Mouse (Mus musculus): Measurements from ENCODE around the gene Rinl.

Gene Rinl

DNA sequence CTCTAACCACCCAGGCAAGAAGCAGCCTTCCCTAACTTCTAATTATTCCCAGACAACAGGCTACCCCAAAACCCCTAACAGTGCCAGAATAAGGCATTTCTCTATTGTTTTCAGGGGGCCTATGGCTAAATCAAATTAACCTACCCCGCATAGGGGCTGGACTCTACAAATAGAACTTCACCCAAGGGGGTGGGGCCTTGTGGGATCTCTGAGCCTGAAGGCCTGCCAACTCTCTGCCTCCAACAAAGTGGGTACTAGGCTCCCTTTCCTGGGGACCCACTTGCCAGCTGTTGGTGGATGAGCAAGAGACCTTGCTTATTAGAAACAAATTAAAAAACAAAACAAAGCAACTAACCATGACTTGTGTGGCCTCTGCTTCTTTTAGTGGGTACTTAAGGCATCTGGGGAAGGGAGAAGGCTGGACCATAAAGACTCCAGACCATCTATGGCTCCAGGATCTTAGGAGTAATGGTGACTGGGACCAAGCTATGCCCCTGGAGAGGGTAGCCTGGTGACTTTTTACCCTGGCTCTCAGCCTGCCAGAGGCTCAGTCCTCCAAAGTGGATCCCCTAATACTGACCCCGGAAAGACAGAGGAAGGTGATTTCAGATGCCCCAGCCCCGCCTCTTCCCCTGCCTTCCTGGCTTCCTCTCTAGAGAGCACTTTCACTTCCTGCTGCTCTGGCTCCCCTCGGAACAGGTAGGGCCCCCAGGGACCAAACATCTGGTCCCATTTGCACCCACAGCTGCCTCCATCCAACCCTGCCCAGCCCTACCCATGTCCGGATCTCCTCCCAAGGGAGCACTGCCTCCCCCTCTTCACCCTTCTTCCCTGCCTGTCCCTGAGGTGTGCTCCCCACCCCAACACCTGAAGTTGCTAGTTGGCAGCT is at the start of gene Rinl:
Gene Rinl, plus strand, starts transcription at position 663 of the 889 bp plus-strand sequence.
- no peak for DNase-seq (ENCODE audit: low spot score)

DNA sequence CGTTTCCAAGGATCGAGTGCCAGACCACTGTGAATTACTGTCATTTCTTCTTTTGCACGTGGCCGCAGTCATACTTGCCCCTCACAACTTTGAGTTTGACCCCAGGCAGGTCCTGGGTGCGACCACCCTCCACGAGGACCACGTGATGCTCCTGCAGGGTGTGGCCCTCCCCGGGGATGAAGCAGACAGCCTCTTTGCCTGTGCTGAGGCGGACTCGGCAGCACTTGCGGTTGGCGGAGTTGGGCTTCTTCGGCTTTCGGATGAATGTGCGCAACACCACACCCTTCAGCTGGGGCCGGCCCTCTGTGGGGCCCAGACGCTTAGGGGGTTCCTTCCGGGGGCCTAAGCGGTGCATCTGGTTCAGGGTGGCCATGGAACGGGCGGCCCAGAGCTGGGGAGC is 48.9 kb upstream of the Rinl start:
- DNase-seq (ENCODE audit: low spot score), result no peak

- DNase-seq (ENCODE audit: low spot score), result no peak
Measured at GRCm38 (mm10) chr7:28740949-28741348, 47.8 kb upstream of the Rinl start.

- DNase-seq (ENCODE audit: low spot score), result no peak
Measured at GRCm38 (mm10) chr7:28741368-28741708, 47.4 kb upstream of the Rinl start.

GRCm38 (mm10) chr7:28741709-28742438 is 46.9 kb upstream of the Rinl start, which contains the start of the genes Mrps12 and Sars2:
Gene Mrps12 (minus strand): TSS chr7:28741820.
Gene Sars2 (plus strand): TSS chr7:28741992.
- peak; percentile 93 for DNase-seq (ENCODE audit: low spot score)

GRCm38 (mm10) chr7:28749935-28750334 is 38.8 kb upstream of the Rinl start:
- no peak for DNase-seq (ENCODE audit: low spot score)

DNA sequence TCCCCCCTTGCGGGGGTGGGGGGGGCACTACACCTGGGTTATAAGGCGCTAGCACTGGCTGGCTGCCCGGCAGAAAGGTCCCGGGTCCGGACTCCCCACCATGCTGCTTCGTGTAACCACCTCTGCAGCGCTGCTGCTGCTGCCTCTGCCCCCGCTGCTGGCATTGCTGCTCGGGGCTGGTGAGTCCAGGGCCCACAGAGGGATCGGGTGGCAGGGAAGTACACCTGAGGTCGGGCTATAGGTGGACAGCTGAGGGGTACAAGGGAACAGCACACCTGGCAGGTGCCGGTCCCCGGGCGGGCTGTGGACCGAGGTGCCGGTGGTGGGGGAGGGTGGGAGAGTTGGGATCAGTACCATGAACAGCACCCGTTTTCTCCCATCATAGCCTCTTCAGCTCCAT is 32.7 kb upstream of the Rinl start, which contains the start of gene Ccer2:
Gene Ccer2, plus strand, starts transcription at position 96 of the 400 bp plus-strand sequence.
- DNase-seq (ENCODE audit: low spot score), result no peak

DNA sequence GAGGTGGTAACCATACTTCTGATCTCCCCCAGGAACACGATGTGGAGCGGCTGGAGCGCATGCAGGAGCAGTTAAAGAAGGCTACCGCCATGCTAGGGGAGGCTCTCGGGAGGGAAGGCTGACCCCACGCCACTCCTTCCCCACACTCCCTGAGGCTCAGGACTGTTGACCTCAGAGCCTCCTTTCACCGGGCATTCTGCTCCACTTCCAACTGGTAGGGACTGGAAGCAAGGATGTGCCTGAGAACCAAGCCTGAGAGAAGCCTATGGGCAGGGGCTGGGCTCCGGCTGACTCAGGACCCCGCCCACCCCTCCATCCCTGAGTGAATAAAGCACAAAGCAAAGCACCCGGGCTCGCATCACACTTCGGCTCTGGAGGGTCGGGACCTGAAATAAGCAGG is 30.1 kb upstream of the Rinl start:
- DNase-seq (ENCODE audit: low spot score), result no peak

- no peak for DNase-seq (ENCODE audit: low spot score)
Measured at GRCm38 (mm10) chr7:28761907-28762306, 26.9 kb upstream of the Rinl start.

DNA sequence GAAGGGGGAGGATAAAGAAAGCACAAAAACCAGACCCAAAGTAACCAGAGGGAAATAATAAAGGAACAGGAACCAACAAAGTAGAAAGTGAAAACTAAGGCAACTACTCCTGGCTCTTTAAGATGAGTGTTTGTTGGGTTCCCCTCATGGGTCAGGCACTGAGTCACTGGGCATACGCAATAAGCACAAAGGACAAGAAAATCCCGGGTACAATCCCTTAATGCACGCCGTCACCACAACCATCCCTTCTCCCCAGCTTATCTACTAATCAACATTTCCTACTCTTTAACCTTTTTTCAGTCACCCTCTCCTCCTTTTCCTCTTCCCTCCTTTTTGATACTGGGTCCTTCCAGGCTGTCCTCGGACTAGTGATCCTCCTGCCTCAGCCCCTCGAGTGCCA is 23.6 kb upstream of the Rinl start:
- no peak for DNase-seq (ENCODE audit: low spot score)

- DNase-seq (ENCODE audit: low spot score), result peak; percentile 97
Measured at GRCm38 (mm10) chr7:28766173-28766879, 22.4 kb upstream of the Rinl start, which contains the start of gene Sirt2. Gene Sirt2 (plus strand): TSS chr7:28766735.

DNA sequence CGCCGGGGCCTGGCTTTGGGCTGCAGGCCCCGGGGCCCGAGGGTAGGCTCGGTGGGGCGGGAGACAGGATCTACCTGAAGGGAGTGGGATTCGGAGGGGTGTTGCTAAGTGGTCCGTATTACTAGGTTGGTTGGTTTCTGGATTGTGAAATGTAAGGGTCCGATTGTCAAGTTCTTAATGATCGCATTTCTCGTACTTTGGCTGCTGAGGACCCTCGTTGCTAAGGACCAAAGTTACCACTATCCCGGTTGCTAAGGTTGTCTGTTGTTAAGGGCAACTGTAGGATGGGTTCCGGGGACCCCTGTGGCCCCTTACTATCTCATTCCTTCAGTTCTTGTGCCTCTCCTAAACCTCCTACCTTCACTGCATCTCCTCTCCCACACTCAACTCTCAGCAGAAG is 21.9 kb upstream of the Rinl start:
- DNase-seq (ENCODE audit: low spot score), result no peak

DNA sequence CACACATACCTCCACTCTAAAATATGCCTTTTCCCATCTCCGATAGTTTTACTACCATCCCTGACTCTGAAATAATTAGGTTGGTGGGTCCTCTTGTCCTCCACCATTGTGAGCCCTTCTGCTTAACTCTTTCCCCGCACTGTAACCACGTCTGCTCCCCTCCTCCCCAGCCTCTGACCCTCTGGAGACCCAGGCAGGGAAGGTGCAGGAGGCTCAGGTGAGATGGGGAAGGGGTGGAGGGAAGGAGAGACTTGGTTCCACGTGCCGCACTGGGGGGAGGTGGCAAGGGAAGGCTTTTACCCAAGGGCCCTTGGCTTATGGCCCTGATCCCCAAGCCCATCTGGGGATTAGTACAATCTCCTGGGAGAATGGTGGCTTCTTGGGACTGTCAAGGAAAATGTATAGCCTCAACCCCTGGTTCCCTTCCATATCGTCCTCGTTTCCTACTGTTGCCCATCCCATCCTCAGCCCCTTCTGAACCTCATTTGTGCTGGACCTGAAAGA is 21.3 kb upstream of the Rinl start, which contains the start of gene Nfkbib:
Gene Nfkbib, minus strand, starts transcription at position 51 of the 504 bp plus-strand sequence.
- DNase-seq (ENCODE audit: low spot score), result no peak

GRCm38 (mm10) chr7:28769414-28769958 is 19.3 kb upstream of the Rinl start:
- DNase-seq (ENCODE audit: low spot score), result no peak

DNA sequence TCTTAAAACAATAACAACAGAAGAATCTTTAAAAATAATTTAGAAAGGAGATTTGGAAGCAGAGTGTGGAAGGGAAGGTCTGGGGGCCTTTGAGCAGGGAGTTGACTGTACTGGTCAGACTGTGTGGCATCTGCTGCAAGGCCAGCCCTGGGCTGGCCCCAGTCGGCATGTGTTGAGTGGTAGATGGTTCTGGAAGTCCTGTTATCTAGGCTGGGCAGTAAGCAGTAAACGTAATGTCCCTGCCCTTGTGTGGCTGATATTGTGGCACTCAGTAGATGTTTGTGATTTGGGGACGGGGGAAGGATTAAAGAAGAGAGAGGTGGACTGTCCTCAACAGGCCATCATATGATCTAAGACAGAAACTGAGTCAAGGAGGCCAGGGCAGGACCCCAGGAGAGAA is 18.5 kb upstream of the Rinl start:
- no peak for DNase-seq (ENCODE audit: low spot score)

DNA sequence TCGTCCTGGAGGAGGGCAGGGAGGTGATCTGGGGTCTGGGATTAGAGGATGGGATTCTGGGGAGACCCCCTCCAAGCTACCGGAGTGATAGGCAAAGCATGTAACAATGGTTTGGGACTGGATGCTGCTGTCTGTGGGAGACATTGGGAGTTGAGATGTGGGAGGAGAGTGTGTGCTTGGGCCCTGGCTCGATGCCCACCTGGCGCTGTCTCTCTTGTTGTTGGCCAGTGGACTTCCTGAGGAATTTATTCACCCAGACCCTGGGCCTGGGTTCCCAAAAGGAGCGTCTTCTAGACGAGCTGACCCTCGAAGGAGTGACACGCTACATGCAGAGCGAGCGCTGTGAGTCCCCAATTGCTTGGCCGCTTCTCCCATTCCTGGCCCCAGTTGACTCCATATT is 16.9 kb upstream of the Rinl start:
- no peak for DNase-seq (ENCODE audit: low spot score)

GRCm38 (mm10) chr7:28773163-28773562 is 15.6 kb upstream of the Rinl start:
- no peak for DNase-seq (ENCODE audit: low spot score)

DNA sequence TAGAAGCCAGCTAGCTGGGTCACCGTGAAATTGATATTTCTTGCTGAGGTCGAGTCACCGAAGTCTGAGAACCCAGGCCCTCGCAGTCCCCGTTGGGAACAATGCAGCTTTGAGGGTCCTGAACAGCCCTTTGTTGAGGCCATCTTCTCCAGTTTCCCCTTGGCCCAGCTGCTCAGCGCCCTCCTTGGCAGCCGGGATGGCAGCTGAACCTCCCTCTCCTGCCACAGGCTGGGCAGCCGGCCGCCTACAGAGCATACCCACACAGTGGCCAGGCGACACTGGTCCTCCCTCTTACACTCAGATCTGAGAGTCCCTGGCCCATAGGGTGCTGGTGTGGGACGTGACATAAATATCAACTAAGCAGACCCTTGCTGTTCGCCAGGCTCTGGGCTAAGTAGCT is 14.6 kb upstream of the Rinl start:
- no peak for DNase-seq (ENCODE audit: low spot score)

DNA sequence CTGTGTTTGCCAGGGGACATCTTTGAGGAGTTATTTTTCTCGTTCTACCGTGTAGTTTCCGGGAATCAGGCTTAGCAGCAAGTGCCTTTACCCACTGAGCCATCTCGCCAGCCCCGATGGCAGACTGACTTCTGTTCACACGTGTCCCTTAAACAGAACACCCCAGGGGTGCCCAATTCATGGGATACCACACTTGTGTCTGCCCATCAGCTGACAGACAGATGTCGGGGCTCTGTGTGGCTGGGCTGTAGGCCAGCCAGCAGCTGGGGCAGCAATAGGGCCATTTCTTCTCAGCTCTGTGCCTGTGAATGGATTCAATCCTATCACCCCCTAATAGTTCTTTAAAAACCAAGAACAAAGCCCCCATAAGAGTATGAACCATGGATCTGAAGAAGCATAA is 13.6 kb upstream of the Rinl start:
- no peak for DNase-seq (ENCODE audit: low spot score)

GRCm38 (mm10) chr7:28778825-28779224 is 9.9 kb upstream of the Rinl start:
- no peak for DNase-seq (ENCODE audit: low spot score)

GRCm38 (mm10) chr7:28780067-28780658 is 8.6 kb upstream of the Rinl start:
- peak; percentile 92 for DNase-seq (ENCODE audit: low spot score)
